Mouse (Mus musculus) bone marrow, adult 2 months (tissue): ENCODE measurements at regions not wholly inside any gene's neighbourhood (a gene's known extent, or its start where the extent isn't known, plus 50 kb on each side); places are given as distances from the start of the nearest gene placed in this dataset.

Experiments used
- H3K27ac ChIP-seq: fragments of 200-500 bp; 2 replicates; pipeline ENCODE4 v1.5.1; 2012; ENCODE audit warnings: low read depth, mild to moderate bottlenecking, control low read depth, inconsistent platforms, low read length; ENCODE audit not compliant: control insufficient read depth, poor library complexity, insufficient read depth
- H3K4me1 ChIP-seq: fragments of 200-500 bp; 2 replicates; pipeline ENCODE4 v1.6.1; 2011; ENCODE audit warnings: low read length; ENCODE audit not compliant: control insufficient read depth, insufficient read depth
- H3K4me3 ChIP-seq: fragments of 200-500 bp; replicated peaks from 2 replicates; pipeline ENCODE3; 2011; ENCODE audit warnings: mild to moderate bottlenecking, low read depth, low read length, control low read depth; ENCODE audit not compliant: control insufficient read depth
- CTCF ChIP-seq: fragments of 200-500 bp; IDR thresholded peaks from 2 replicates; pipeline ENCODE4 v1.5.1; 2011; ENCODE audit warnings: low read length, control low read depth; ENCODE audit not compliant: control insufficient read depth, insufficient read depth
- POLR2A ChIP-seq: fragments of 200-500 bp; IDR thresholded peaks from 2 replicates; pipeline ENCODE4 v1.6.1; 2011; ENCODE audit warnings: low read depth, mild to moderate bottlenecking, control low read depth, low read length, borderline replicate concordance; ENCODE audit not compliant: control insufficient read depth
- WGBS: fragments of 180-500 bp; shearing (Covaris S2); methylation state at CpG from one replicate; pipeline ENCODE4 v1.1.7; 2018; 5-methylcytosine and 5-hydroxymethylcytosine counted together

DNA sequence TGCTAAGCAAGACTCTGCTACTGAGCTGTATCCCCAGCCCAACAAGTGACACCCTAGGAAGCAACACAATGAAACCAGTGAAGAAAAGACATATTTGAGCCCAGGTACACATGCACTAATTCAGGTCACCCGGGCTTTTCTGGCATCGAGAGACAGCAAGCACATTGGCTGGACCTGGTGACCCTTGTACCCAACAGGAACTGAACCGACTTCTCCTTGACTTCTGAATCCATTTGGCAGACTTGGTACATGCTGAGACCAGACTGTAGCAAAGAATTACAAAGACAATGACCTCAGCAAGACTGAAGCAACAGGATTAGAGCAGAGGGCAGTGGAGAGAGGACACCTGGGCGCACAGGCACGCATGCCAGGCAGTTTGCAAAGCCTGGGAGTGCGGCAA is 79.1 kb downstream of the Sema4f start:
- no peak overlapping the region for H3K4me3 ChIP-seq
- TF ChIP-seq CTCF (no peak), POLR2A (no peak)
- 89% methylated on average over 6 of the region's 6 CpGs for WGBS

DNA sequence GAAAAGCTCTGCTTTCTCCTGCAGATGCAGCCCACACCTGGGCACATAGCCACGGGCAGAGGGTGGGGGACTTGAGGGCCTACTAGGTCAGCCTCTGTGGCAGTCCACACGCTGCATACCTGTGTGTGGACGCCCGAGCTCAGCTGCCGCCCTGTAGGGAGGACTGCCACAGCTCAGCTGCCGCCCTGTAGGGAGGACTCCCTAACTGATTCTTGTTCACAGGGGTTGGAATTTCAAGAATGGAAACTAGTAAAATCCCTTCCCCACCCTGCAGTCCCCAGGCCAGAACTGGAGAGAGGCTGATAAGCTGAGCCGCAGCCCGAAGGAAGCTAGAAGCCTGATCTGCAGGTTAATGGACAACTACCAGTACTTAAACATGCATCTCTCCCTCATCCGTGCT is 82.0 kb upstream of the Hk2 start:
- Histone ChIP-seq H3K27ac (no peak overlapping the region), H3K4me1 (no peaks in the 10 kb centered on the region), H3K4me3 (no peak overlapping the region)
- WGBS: 85% methylated on average over 9 of the region's 9 CpGs
- TF ChIP-seq POLR2A: no peak
- no peak for TF ChIP-seq CTCF

More for the DNA sequence above, 79.1 kb downstream of the Sema4f start:
- no peak overlapping the region for H3K27ac ChIP-seq
- no peaks in the 10 kb centered on the region; the same call in 1 of the 2 replicates for H3K4me1 ChIP-seq

DNA sequence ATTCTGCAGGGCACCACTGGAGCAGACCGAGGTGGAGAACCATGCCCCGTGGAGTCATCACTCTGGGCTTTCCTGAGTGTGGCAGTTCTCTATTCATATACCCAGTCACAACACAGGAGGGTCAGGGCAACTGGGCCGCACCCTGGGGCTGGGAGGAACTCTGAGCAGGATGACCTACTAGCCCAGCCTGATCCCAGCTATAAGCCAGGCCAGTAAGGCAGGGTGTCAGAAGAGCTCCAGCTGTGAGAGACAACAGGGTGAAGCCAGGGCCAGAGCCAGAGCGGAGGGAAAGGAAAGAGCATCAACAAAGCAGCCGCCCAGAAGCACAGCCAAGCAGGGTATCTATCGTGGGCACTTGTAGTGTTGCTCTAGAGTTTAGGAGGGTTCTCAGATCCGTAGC is 81.1 kb upstream of the Hk2 start:
- TF ChIP-seq POLR2A: no peak
- TF ChIP-seq CTCF: no peak
- WGBS: 69% methylated on average over 7 of the region's 7 CpGs
- Histone ChIP-seq H3K4me3 (no peak overlapping the region), H3K4me1 (no peaks in the 10 kb centered on the region), H3K27ac (no peak overlapping the region)

DNA sequence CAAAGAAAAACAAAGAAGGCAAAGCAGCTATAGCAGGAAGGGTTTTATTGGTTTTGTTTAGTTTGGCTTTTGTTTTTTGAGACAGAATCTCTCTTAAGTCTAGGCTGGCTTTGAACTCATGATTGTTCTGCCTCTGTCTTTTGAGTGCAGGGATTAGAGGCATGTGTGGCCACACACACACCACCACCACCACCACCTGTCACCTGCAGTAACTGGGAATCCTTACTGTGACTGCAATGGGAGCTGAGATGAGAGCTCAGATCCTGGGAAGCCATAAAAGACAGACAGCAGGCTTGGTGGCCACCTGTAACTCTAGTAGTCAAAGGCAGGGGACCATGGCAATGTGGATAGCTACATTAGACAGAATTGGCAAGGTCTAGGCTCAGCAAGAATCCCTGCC is 80.5 kb upstream of the Hk2 start:
- TF ChIP-seq CTCF (no peak), POLR2A (no peak)
- no peaks in the 10 kb centered on the region for H3K4me1 ChIP-seq
- no peak overlapping the region for H3K27ac ChIP-seq
- no peak overlapping the region for H3K4me3 ChIP-seq

DNA sequence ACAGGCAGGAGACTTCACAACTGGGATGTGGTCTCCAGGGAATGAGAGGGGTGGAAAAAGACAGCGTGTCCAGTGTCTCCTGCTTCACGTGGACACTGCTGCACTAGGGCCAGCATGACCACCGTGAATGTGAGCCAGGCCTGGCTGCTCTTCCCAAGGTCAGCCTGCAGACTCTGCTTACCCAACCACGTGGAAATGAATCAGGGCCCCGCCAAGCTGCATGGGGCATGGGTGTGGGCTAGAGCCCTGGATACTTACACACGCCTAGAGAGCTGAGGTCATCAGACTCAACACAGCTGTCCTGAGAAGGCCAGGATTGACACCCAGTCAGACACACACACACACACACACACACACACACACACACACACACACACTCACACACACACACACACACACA is 80.1 kb upstream of the Hk2 start:
- TF ChIP-seq POLR2A (no peak), CTCF (no peak)
- Histone ChIP-seq H3K4me3 (no peak overlapping the region), H3K4me1 (no peaks in the 10 kb centered on the region), H3K27ac (no peak overlapping the region)
- WGBS: 58% methylated on average over 6 of the region's 6 CpGs

DNA sequence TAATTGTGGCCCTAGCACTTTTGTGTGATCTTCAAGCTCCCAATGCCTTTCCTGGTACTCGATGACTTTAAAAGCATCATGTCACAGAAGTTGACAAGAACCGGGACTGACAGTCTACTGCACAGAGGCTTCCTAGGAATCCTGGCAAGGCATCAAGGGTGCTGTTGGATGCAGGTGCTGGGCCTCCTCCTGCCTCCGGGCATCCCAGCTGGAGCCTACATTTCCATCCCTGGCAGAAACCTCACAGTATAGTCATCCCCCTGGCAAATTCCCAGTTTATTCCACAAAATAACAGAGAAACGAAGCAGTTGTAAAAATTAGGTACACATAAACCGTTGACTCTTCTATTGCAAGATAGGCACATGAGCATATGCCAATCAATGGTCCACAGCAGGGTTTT is 78.8 kb upstream of the Hk2 start:
- 79% methylated on average over 5 of the region's 5 CpGs for WGBS
- H3K4me3 ChIP-seq: no peak overlapping the region
- no peak overlapping the region for H3K27ac ChIP-seq

DNA sequence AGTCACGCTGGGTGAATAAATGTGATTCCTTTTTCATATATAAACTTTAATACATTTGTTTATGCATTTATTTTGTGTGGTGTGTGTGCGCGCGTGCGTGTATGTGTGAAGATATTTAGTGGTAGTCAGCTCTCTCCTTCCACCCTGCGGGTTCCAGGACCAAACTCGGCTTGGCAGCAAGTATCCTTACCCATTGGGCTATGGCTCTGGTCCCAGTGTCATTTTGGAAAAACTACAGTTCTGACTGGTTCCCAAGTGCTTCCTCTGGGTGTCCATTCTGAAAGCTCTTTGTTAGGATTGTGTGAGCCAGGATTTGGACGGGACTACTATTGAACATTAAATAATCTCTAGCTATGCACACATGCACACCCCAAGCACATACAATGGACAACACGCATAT is 76.3 kb upstream of the Hk2 start:
- TF ChIP-seq POLR2A (no peak), CTCF (no peak)
- 85% methylated on average over 9 of the region's 9 CpGs for WGBS
- Histone ChIP-seq H3K27ac (no peak overlapping the region), H3K4me3 (no peak overlapping the region), H3K4me1 (peaks cover 1% of the 10 kb centered on the region; the same call in 1 of the 2 replicates)

More for the DNA sequence above, 78.8 kb upstream of the Hk2 start:
- TF ChIP-seq CTCF (no peak), POLR2A (no peak)
- H3K4me1 ChIP-seq: no peaks in the 10 kb centered on the region

DNA sequence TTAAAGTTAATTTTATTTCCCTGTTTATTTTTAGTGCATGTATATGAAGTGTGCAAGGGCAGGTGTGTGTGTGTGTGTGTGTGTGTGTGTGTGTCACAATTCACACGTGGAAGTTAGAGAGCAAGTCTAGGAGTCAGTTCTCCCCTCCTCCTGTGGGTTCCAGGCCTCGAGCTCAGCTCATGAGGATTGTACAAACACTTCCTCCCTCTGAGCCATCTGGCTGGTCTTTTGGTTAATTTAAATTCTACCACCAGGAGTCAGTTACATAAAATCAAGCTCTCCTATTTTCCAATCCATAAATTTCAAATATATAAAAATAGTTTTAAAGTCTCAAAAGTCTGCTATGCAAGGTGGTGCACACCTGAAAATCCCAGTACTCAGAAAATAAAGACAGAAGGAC is 73.3 kb upstream of the Hk2 start:
- TF ChIP-seq POLR2A (no peak), CTCF (no peak)
- no peak overlapping the region for H3K27ac ChIP-seq
- H3K4me1 ChIP-seq: peaks cover 3% of the 10 kb centered on the region; the same call in 1 of the 2 replicates
- H3K4me3 ChIP-seq: no peak overlapping the region
- 5% methylated on average over 2 of the region's 2 CpGs for WGBS

DNA sequence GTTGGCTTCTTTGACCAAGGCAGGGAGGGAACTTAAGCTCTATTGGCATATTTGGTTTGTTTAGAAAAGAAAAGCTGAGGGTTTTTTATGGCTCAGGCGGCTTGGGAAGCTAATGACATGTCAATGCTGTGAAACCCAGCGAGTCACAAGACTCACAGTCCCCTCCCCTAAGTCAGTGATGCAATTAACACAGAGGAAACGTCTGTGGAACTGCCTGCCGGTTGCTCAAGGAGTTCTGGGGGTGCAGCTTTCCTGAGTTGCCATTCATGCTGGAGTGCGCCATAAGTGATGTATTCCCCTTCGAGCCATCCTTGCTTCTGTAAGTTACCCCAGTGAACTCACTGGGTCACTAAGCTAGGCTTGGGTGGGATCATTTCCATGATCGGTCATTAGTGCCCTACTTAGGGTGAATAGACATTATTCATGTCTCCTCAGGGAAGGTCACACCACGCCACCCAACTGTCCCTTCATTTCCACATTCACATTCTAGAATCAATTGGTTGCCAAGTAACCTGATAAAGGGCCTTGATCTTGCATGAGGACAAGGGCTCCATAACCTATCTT is 72.4 kb upstream of the Hk2 start:
- WGBS: 39% methylated on average over 8 of the region's 8 CpGs
- peaks cover 3% of the 10 kb centered on the region; the same call in 1 of the 2 replicates for H3K4me1 ChIP-seq
- TF ChIP-seq POLR2A (no peak), CTCF (no peak)
- no peak overlapping the region for H3K4me3 ChIP-seq
- H3K27ac ChIP-seq: peak overlapping the region; percentile 19; the same call in 1 of the 2 replicates
